Mouse (Mus musculus): ENCODE measurements at regions not wholly inside any gene's neighbourhood (a gene's known extent, or its start where the extent isn't known, plus 50 kb on each side); places are given as distances from the start of the nearest gene placed in this dataset.

- peak; percentile 14 for DNase-seq (ENCODE audit: low read depth, low spot score)
These were observed 575.1 kb upstream of the Nudt12 start for GRCm38 (mm10) chr17:59588231-59588630.
